11 mouse cellular contexts compared by ENCODE assay signal in genomic region chr19:53130399-53131175, GRCm38 (mm10). TPM values are rescaled to one million over a fixed set of nuclear protein-coding genes. Genes with fewer than 3 reads are reported as not detected.
A peak's percentile ranks its signal among the peaks of the same experiment; 100 is the strongest.
DNase-seq lines count a peak whose midpoint lies in the region; ATAC-seq and TF ChIP-seq lines count a peak whose summit lies in the region.
"Had no signal": no experiment of that assay in that cellular context is flagged by ENCODE, and none has a peak within 500 bp of the region (broad histone marks: within the 10 kb centered on the region; RNA-seq: fewer than 3 reads in every experiment).

No protein-coding gene starts in this region.

- H3K27ac ChIP-seq in lung, postnatal 0 days (ENCODE audit: low read length) = no peak overlapping the region
- H3K27ac ChIP-seq in heart, embryonic 16.5 days (ENCODE audit: low read length) = peak overlapping the region; percentile 65
- no peak overlapping the region for H3K27ac ChIP-seq in left cerebral cortex, adult 2 months
- H3K27ac ChIP-seq: limb, embryonic 12.5 days had no signal

- peak; percentile 50 for DNase-seq in lung, postnatal 0 days (ENCODE audit: low spot score)
- DNase-seq in lung, postnatal 25 days (ENCODE audit: low spot score) = no peak
- DNase-seq in kidney, postnatal 36 days = peak; percentile 38 to 45
- no peak for DNase-seq in left cerebral cortex, adult 2 months (ENCODE audit: extremely low spot score in 1 of 2, low spot score in 2 of 2)
- no peak for DNase-seq in layer of hippocampus, adult 8-10 months (ENCODE audit: low spot score in 2 of 2)
- DNase-seq in ovary, postnatal 10 days (ENCODE audit: low spot score) = no peak
- DNase-seq: layer of hippocampus, adult 9-11 months; retina, postnatal 1 day; thymus, postnatal 4 days had no signal

- intact Hi-C loops in left cerebral cortex, adult 2 months (cut with DNase I) = no loop called here

- ATAC-seq in lung, postnatal 0 days = peak; percentile 30
- ATAC-seq in heart, embryonic 16.5 days (replicated peaks; ENCODE audit: extremely low read depth, insufficient read depth, low FRiP score) = no peak

- no peak for TF ChIP-seq EP300 in lung, postnatal 0 days (IDR thresholded peaks at IDR 0.05)

- no peaks in the 10 kb centered on the region for H3K9me3 ChIP-seq in lung, postnatal 0 days (ENCODE audit: low read length)
- H3K9me3 ChIP-seq in heart, embryonic 16.5 days (replicated peaks; ENCODE audit: control insufficient read depth, low read length) = no peaks in the 10 kb centered on the region
- H3K9me3 ChIP-seq: limb, embryonic 12.5 days had no signal

- no peak overlapping the region for H3K4me2 ChIP-seq in lung, postnatal 0 days (replicated peaks; ENCODE audit: low read depth, low read length)
- H3K4me2 ChIP-seq in heart, embryonic 16.5 days (ENCODE audit: low read depth, low read length) = no peak overlapping the region
- H3K4me2 ChIP-seq: limb, embryonic 12.5 days had no signal

- 57% methylated on average over 16 of the region's 16 CpGs for WGBS in lung, postnatal 0 days
- WGBS in heart, embryonic 16.5 days = 71% methylated on average over 15 of the region's 16 CpGs

- H3K36me3 ChIP-seq in lung, postnatal 0 days (ENCODE audit: insufficient read depth, low read length) = no peaks in the 10 kb centered on the region
- H3K36me3 ChIP-seq in heart, embryonic 16.5 days (ENCODE audit: control insufficient read depth, insufficient read depth) = no peaks in the 10 kb centered on the region
- H3K36me3 ChIP-seq: limb, embryonic 12.5 days had no signal

- H3K27me3 ChIP-seq in lung, postnatal 0 days (replicated peaks; ENCODE audit: insufficient read depth, low read length) = no peaks in the 10 kb centered on the region
- no peaks in the 10 kb centered on the region for H3K27me3 ChIP-seq in heart, embryonic 16.5 days (ENCODE audit: control insufficient read depth, insufficient read depth, low read length)

- peaks cover 16% of the 10 kb centered on the region; the same call in 1 of the 2 replicates for H3K4me1 ChIP-seq in lung, postnatal 0 days (ENCODE audit: insufficient read depth, low read depth, low read length)
- peaks cover 29% of the 10 kb centered on the region for H3K4me1 ChIP-seq in heart, embryonic 16.5 days (ENCODE audit: control insufficient read depth, insufficient read depth, low read length)

- H3K9ac ChIP-seq in lung, postnatal 0 days (replicated peaks; ENCODE audit: low read depth) = no peak overlapping the region
- H3K9ac ChIP-seq in heart, embryonic 16.5 days (ENCODE audit: low read length) = no peak overlapping the region
- H3K9ac ChIP-seq: limb, embryonic 12.5 days had no signal

- no peak overlapping the region for H3K4me3 ChIP-seq in lung, postnatal 0 days (ENCODE audit: low read depth, low read length)
- no peak overlapping the region for H3K4me3 ChIP-seq in heart, embryonic 16.5 days (ENCODE audit: low read length)
- no peak overlapping the region for H3K4me3 ChIP-seq in left cerebral cortex, adult 2 months
- H3K4me3 ChIP-seq: limb, embryonic 12.5 days had no signal

- TF ChIP-seq CTCF in lung, postnatal 0 days (IDR thresholded peaks at IDR 0.05) = no peak
- no peak for TF ChIP-seq CTCF in left cerebral cortex, adult 2 months (IDR thresholded peaks at IDR 0.05)

RNA-seq across cellular contexts. Expression of gene Add3, which starts 9.7 kb away (rescaled TPM):
- polyA plus RNA-seq in lung, postnatal 0 days (2015; fragmentation: Nextera tagmentation; extraction: Ambion mirVana) = 92.9 and 100 TPM in 2 replicates
- 107 and 109 TPM in 2 replicates for polyA plus RNA-seq in heart, embryonic 16.5 days (2015; fragmentation: Nextera tagmentation; extraction: Ambion mirVana)
- total RNA-seq in left cerebral cortex, adult 2 months (2021) = 10 to 100 TPM; 84.4 to 86.9 TPM
- 100 to 1,000 TPM; 121 to 162 (median 144) TPM for total RNA-seq in layer of hippocampus, adult 8-10 months (2022)

Comparison
In these comparisons a context has a peak if more than half of its experiments do, and no peak if none do; other contexts are left out.
1. DNase-seq: peak in lung, postnatal 0 days (single experiment) and kidney, postnatal 36 days (2 of 2); none in lung, postnatal 25 days (single experiment), left cerebral cortex, adult 2 months (0 of 2), layer of hippocampus, adult 8-10 months (0 of 2) and ovary, postnatal 10 days (single experiment).